In genomic region chr9:108337848-108338550, GRCm38 (mm10) we compare ENCODE assay signal across 8 mouse cellular contexts. TPM values are rescaled to one million over a fixed set of nuclear protein-coding genes. Genes with fewer than 3 reads are reported as not detected.
DNase-seq lines count a peak whose midpoint lies in the region; ATAC-seq and TF ChIP-seq lines count a peak whose summit lies in the region.

No protein-coding gene starts in this region.

- intact Hi-C loops in heart, postnatal 25 days (cut with DNase I) = loop anchor here (2.0 kb wide), 1 partner anchor 29 kb away; no protein-coding TSS in a partner anchor

- 70% methylated on average over 10 of the region's 10 CpGs for WGBS in heart, embryonic 11.5 days (ENCODE audit: insufficient replicate concordance)
- 69% methylated on average over 10 of the region's 10 CpGs for WGBS in hindbrain, embryonic 10.5 days
- 70% methylated on average over 10 of the region's 10 CpGs for WGBS in midbrain, embryonic 11.5 days

- ATAC-seq in heart, embryonic 11.5 days (replicated peaks; ENCODE audit: insufficient number of reproducible peaks, low FRiP score, low TSS enrichment) = no peak
- no peak for ATAC-seq in G1E (ENCODE audit: extremely low read depth, insufficient number of reproducible peaks, low FRiP score, poor library complexity, severe bottlenecking)
- no peak for ATAC-seq in midbrain, embryonic 11.5 days (ENCODE audit: low FRiP score)

- no peak overlapping the region for H3K4me3 ChIP-seq in heart, embryonic 11.5 days (ENCODE audit: low read depth, low read length)
- peak overlapping the region; percentile 91; the same call in 1 of the 2 replicates for H3K4me3 ChIP-seq in G1E (ENCODE audit: low read depth, low read length)
- peak overlapping the region; percentile 86 for H3K4me3 ChIP-seq in hindbrain, embryonic 10.5 days
- no peak overlapping the region for H3K4me3 ChIP-seq in midbrain, embryonic 11.5 days (ENCODE audit: low read depth, low read length)

- DNase-seq in heart, postnatal 25 days (ENCODE audit: low spot score) = no peak
- no peak for DNase-seq in G1E (ENCODE audit: low spot score)
- no peak for DNase-seq in hindbrain, embryonic 10.5 days (ENCODE audit: low spot score)
- DNase-seq in midbrain, embryonic 11.5 days (ENCODE audit: low spot score, missing footprints) = no peak
- no peak for DNase-seq in frontal cortex, postnatal 36 days (ENCODE audit: low spot score in 2 of 2)
- DNase-seq in spleen, adult 18-20 months = no peak
- DNase-seq in right cerebral cortex, adult 18-20 months = no peak

- peaks cover 26% of the 10 kb centered on the region for H3K4me1 ChIP-seq in heart, embryonic 11.5 days (ENCODE audit: control insufficient read depth, insufficient read depth, low read length)
- peaks cover 49% of the 10 kb centered on the region for H3K4me1 ChIP-seq in G1E (ENCODE audit: insufficient read depth, low read depth, low read length)
- peaks cover 30% of the 10 kb centered on the region for H3K4me1 ChIP-seq in hindbrain, embryonic 10.5 days (replicated peaks)
- peaks cover 14% of the 10 kb centered on the region for H3K4me1 ChIP-seq in midbrain, embryonic 11.5 days (ENCODE audit: control insufficient read depth, insufficient read depth, low read length)

- peak overlapping the region; percentile 97 for H3K9ac ChIP-seq in heart, embryonic 11.5 days (ENCODE audit: low read depth, low read length)
- no peak overlapping the region for H3K9ac ChIP-seq in midbrain, embryonic 11.5 days (ENCODE audit: low read length)

- TF ChIP-seq CTCF in G1E (IDR thresholded peaks at IDR 0.05; ENCODE audit: low read depth, low read length) = no peak

- H3K9me3 ChIP-seq in heart, embryonic 11.5 days (replicated peaks; ENCODE audit: control insufficient read depth, low read length) = no peaks in the 10 kb centered on the region
- H3K9me3 ChIP-seq in G1E (replicated peaks) = no peaks in the 10 kb centered on the region
- no peaks in the 10 kb centered on the region for H3K9me3 ChIP-seq in hindbrain, embryonic 10.5 days
- no peaks in the 10 kb centered on the region for H3K9me3 ChIP-seq in midbrain, embryonic 11.5 days (ENCODE audit: control insufficient read depth, low read length)

- peaks cover 19% of the 10 kb centered on the region for H3K36me3 ChIP-seq in heart, embryonic 11.5 days (ENCODE audit: control insufficient read depth, insufficient read depth, low read length)
- H3K36me3 ChIP-seq in G1E (replicated peaks) = peaks cover 64% of the 10 kb centered on the region
- peaks cover 56% of the 10 kb centered on the region for H3K36me3 ChIP-seq in hindbrain, embryonic 10.5 days
- H3K36me3 ChIP-seq in midbrain, embryonic 11.5 days (ENCODE audit: control insufficient read depth, insufficient read depth, low read length) = peaks cover 4% of the 10 kb centered on the region; the same call in 1 of the 2 replicates

- H3K27ac ChIP-seq in heart, embryonic 11.5 days (ENCODE audit: low read depth, low read length) = peak overlapping the region; percentile 98
- peak overlapping the region; percentile 94 for H3K27ac ChIP-seq in hindbrain, embryonic 10.5 days
- H3K27ac ChIP-seq in midbrain, embryonic 11.5 days (ENCODE audit: low read depth, low read length) = peak overlapping the region; percentile 77; the same call in 1 of the 2 replicates

- H3K27me3 ChIP-seq in heart, embryonic 11.5 days (ENCODE audit: control insufficient read depth, insufficient read depth, low read length) = no peaks in the 10 kb centered on the region
- H3K27me3 ChIP-seq in G1E (ENCODE audit: insufficient read depth, low read length) = no peaks in the 10 kb centered on the region
- no peaks in the 10 kb centered on the region for H3K27me3 ChIP-seq in hindbrain, embryonic 10.5 days (ENCODE audit: insufficient read depth, poor library complexity, severe bottlenecking)
- no peaks in the 10 kb centered on the region for H3K27me3 ChIP-seq in midbrain, embryonic 11.5 days (ENCODE audit: control insufficient read depth, insufficient read depth, low read length)

- H3K4me2 ChIP-seq in heart, embryonic 11.5 days = peak overlapping the region; percentile 77
- H3K4me2 ChIP-seq in midbrain, embryonic 11.5 days = no peak overlapping the region

RNA-seq across cellular contexts. Expression of gene Gpx1, which starts 0.7 kb away (rescaled TPM):
- polyA plus RNA-seq in heart, embryonic 11.5 days (2014; fragmentation: Nextera tagmentation; extraction: Ambion mirVana) = 1,289 and 1,462 TPM in 2 replicates
- 100 to 1,000 TPM; 108 to 130 TPM for total RNA-seq in heart, postnatal 25 days (2021)
- total RNA-seq in G1E (2014; fragmentation: Nextera tagmentation) = 1,641 and 1,695 TPM in 2 replicates
- 1,228 and 1,354 TPM in 2 replicates for total RNA-seq in G1E (2017)
- 470 and 543 TPM in 2 replicates for polyA plus RNA-seq in G1E (2012)
- polyA plus RNA-seq in hindbrain, embryonic 10.5 days (2016; fragmentation: Nextera tagmentation; extraction: Ambion mirVana) = 816 and 892 TPM in 2 replicates
- 796 and 834 TPM in 2 replicates for polyA plus RNA-seq in midbrain, embryonic 11.5 days (2014; fragmentation: Nextera tagmentation; extraction: Ambion mirVana)

RNA-seq across cellular contexts. Expression of gene Usp4, which starts 9.7 kb away (rescaled TPM):
- polyA plus RNA-seq in heart, embryonic 11.5 days (2014; fragmentation: Nextera tagmentation; extraction: Ambion mirVana) = 100.0 and 113 TPM in 2 replicates
- 10 to 100 TPM; 71.1 to 71.4 TPM for total RNA-seq in heart, postnatal 25 days (2021)
- 126 and 131 TPM in 2 replicates for total RNA-seq in G1E (2014; fragmentation: Nextera tagmentation)
- total RNA-seq in G1E (2017) = 76.5 and 78.6 TPM in 2 replicates
- polyA plus RNA-seq in G1E (2012) = 60.8 and 97.3 TPM in 2 replicates
- polyA plus RNA-seq in hindbrain, embryonic 10.5 days (2016; fragmentation: Nextera tagmentation; extraction: Ambion mirVana) = 124 and 128 TPM in 2 replicates
- 130 and 140 TPM in 2 replicates for polyA plus RNA-seq in midbrain, embryonic 11.5 days (2014; fragmentation: Nextera tagmentation; extraction: Ambion mirVana)

RNA-seq across cellular contexts. Expression of gene Tcta, which starts 32.0 kb away (rescaled TPM):
- polyA plus RNA-seq in heart, embryonic 11.5 days (2014; fragmentation: Nextera tagmentation; extraction: Ambion mirVana) = 28.5 and 34.7 TPM in 2 replicates
- total RNA-seq in heart, postnatal 25 days (2021) = 10 to 100 TPM; 39.2 to 47.2 TPM
- total RNA-seq in G1E (2014; fragmentation: Nextera tagmentation) (24.2 TPM in 2 replicates), G1E (2017) (11.9 and 14.6 TPM in 2 replicates)
- 1.5 and 3.6 TPM in 2 replicates for polyA plus RNA-seq in G1E (2012)
- polyA plus RNA-seq in hindbrain, embryonic 10.5 days (2016; fragmentation: Nextera tagmentation; extraction: Ambion mirVana) = 20.7 and 32.7 TPM in 2 replicates
- 30.8 and 34.6 TPM in 2 replicates for polyA plus RNA-seq in midbrain, embryonic 11.5 days (2014; fragmentation: Nextera tagmentation; extraction: Ambion mirVana)

RNA-seq across cellular contexts. Expression of gene Rhoa, which starts 32.1 kb away (rescaled TPM):
- 252 and 277 TPM in 2 replicates for polyA plus RNA-seq in heart, embryonic 11.5 days (2014; fragmentation: Nextera tagmentation; extraction: Ambion mirVana)
- 100 to 1,000 TPM; 225 to 248 TPM for total RNA-seq in heart, postnatal 25 days (2021)
- 409 and 426 TPM in 2 replicates for total RNA-seq in G1E (2014; fragmentation: Nextera tagmentation)
- 215 and 235 TPM in 2 replicates for total RNA-seq in G1E (2017)
- 122 and 136 TPM in 2 replicates for polyA plus RNA-seq in G1E (2012)
- polyA plus RNA-seq in hindbrain, embryonic 10.5 days (2016; fragmentation: Nextera tagmentation; extraction: Ambion mirVana) = 271 and 385 TPM in 2 replicates
- 278 and 298 TPM in 2 replicates for polyA plus RNA-seq in midbrain, embryonic 11.5 days (2014; fragmentation: Nextera tagmentation; extraction: Ambion mirVana)

RNA-seq across cellular contexts. Expression of gene Amt, which starts 41.3 kb away (rescaled TPM):
- polyA plus RNA-seq in heart, embryonic 11.5 days (2014; fragmentation: Nextera tagmentation; extraction: Ambion mirVana) = 12.9 and 15.3 TPM in 2 replicates
- total RNA-seq in heart, postnatal 25 days (2021) = 1 to 10 TPM; 4.9 to 6.6 TPM
- total RNA-seq in G1E (2014; fragmentation: Nextera tagmentation) (0.90 and 1.2 TPM in 2 replicates), G1E (2017) (0.44 and 0.93 TPM in 2 replicates)
- 0.03 and 0.09 TPM in 2 replicates for polyA plus RNA-seq in G1E (2012)
- 31.4 and 34.7 TPM in 2 replicates for polyA plus RNA-seq in hindbrain, embryonic 10.5 days (2016; fragmentation: Nextera tagmentation; extraction: Ambion mirVana)
- polyA plus RNA-seq in midbrain, embryonic 11.5 days (2014; fragmentation: Nextera tagmentation; extraction: Ambion mirVana) = 24.2 and 27.1 TPM in 2 replicates

Comparison
In these comparisons a context has a peak if more than half of its experiments do, and no peak if none do; other contexts are left out.
1. H3K4me3 ChIP-seq: peak in G1E (single experiment) and hindbrain, embryonic 10.5 days (single experiment); none in heart, embryonic 11.5 days (single experiment) and midbrain, embryonic 11.5 days (single experiment).
2. Peak in every context shown above with its lines, with median percentiles within 50 percentile points of each other: H3K27ac ChIP-seq.